Mouse (Mus musculus): ENCODE measurements around the gene Klhl30. TPM values are rescaled to one million over a fixed set of nuclear protein-coding genes. Genes with fewer than 3 reads are reported as not detected.

Gene Klhl30
- polyA plus RNA-seq, 1 experiment from 2014 or later = 10.0 TPM

- Histone ChIP-seq H3K27ac (replicated peaks; ENCODE audit: low read depth, low read length) (peak within 1 kb of the TSS; percentile 88), H3K4me2 (ENCODE audit: low read depth, low read length) (peak within 1 kb of the TSS; percentile 83), H3K36me3 (ENCODE audit: control insufficient read depth, insufficient read depth, low read length) (peaks cover 23% of the 10 kb centered on the region), H3K4me3 (ENCODE audit: low read depth, low read length) (peak within 1 kb of the TSS; percentile 94), H3K9ac (ENCODE audit: low read depth, low read length) (peak within 1 kb of the TSS; percentile 95), H3K9me3 (ENCODE audit: control insufficient read depth, low read length) (no peaks in the 10 kb centered on the region), H3K4me1 (ENCODE audit: control insufficient read depth, insufficient read depth, low read length) (peaks cover 15% of the 10 kb centered on the region), H3K27me3 (replicated peaks; ENCODE audit: control insufficient read depth, insufficient read depth, low read length) (no peaks in the 10 kb centered on the region)
- 0% methylated on average over 46 of the region's 91 CpGs for WGBS
- DNase-seq (ENCODE audit: low spot score) = peak; percentile 92
- peak; percentile 97 for ATAC-seq (ENCODE audit: low read depth)
These were observed 47.6 kb downstream of the Klhl30 start, which contains the start of gene Ilkap for GRCm38 (mm10) chr1:91398260-91399062. Gene Ilkap (minus strand): TSS chr1:91398815.

- ATAC-seq (ENCODE audit: low read depth) = no peak
- Histone ChIP-seq H3K27ac (replicated peaks; ENCODE audit: low read depth, low read length) (no peak overlapping the region), H3K4me1 (ENCODE audit: control insufficient read depth, insufficient read depth, low read length) (no peaks in the 10 kb centered on the region), H3K9me3 (ENCODE audit: control insufficient read depth, low read length) (no peaks in the 10 kb centered on the region), H3K4me2 (ENCODE audit: low read depth, low read length) (no peak overlapping the region), H3K27me3 (replicated peaks; ENCODE audit: control insufficient read depth, insufficient read depth, low read length) (no peaks in the 10 kb centered on the region), H3K9ac (ENCODE audit: low read depth, low read length) (no peak overlapping the region), H3K36me3 (ENCODE audit: control insufficient read depth, insufficient read depth, low read length) (no peaks in the 10 kb centered on the region), H3K4me3 (ENCODE audit: low read depth, low read length) (no peak overlapping the region)
- 11% methylated on average over 1 of the region's 1 CpGs for WGBS
- peak; percentile 52 for DNase-seq (ENCODE audit: low spot score)
These were observed 54.2 kb downstream of the Klhl30 start for GRCm38 (mm10) chr1:91404976-91405375.

GRCm38 (mm10) chr1:91405406-91406169, 54.8 kb downstream of the Klhl30 start:
- no peaks in the 10 kb centered on the region for H3K36me3 ChIP-seq (ENCODE audit: control insufficient read depth, insufficient read depth, low read length)
- DNase-seq (ENCODE audit: low spot score) (no peak), ATAC-seq (ENCODE audit: low read depth) (no peak)
- 71% methylated on average over 23 of the region's 23 CpGs for WGBS
- H3K9ac ChIP-seq (ENCODE audit: low read depth, low read length) = no peak overlapping the region
- no peaks in the 10 kb centered on the region for H3K4me1 ChIP-seq (ENCODE audit: control insufficient read depth, insufficient read depth, low read length)
- no peak overlapping the region for H3K27ac ChIP-seq (replicated peaks; ENCODE audit: low read depth, low read length)
- no peaks in the 10 kb centered on the region for H3K9me3 ChIP-seq (ENCODE audit: control insufficient read depth, low read length)
- H3K4me3 ChIP-seq (ENCODE audit: low read depth, low read length) = no peak overlapping the region
- no peaks in the 10 kb centered on the region for H3K27me3 ChIP-seq (replicated peaks; ENCODE audit: control insufficient read depth, insufficient read depth, low read length)
- no peak overlapping the region for H3K4me2 ChIP-seq (ENCODE audit: low read depth, low read length)

- peaks cover 9% of the 10 kb centered on the region for H3K4me1 ChIP-seq (ENCODE audit: control insufficient read depth, insufficient read depth, low read length)
- H3K27me3 ChIP-seq (replicated peaks; ENCODE audit: control insufficient read depth, insufficient read depth, low read length) = 0 out of 2 replicates have a peak, but pooled peaks cover 5% of the 10 kb centered on the region
- H3K4me2 ChIP-seq (ENCODE audit: low read depth, low read length) = no peak overlapping the region
- DNase-seq (ENCODE audit: low spot score) = no peak
- H3K36me3 ChIP-seq (ENCODE audit: control insufficient read depth, insufficient read depth, low read length) = no peaks in the 10 kb centered on the region
- no peak overlapping the region for H3K4me3 ChIP-seq (ENCODE audit: low read depth, low read length)
- ATAC-seq (ENCODE audit: low read depth) = no peak
- H3K9ac ChIP-seq (ENCODE audit: low read depth, low read length) = no peak overlapping the region
- H3K9me3 ChIP-seq (ENCODE audit: control insufficient read depth, low read length) = no peaks in the 10 kb centered on the region
- WGBS = 82% methylated on average over 3 of the region's 4 CpGs
- no peak overlapping the region for H3K27ac ChIP-seq (replicated peaks; ENCODE audit: low read depth, low read length)
These were observed 57.0 kb downstream of the Klhl30 start for GRCm38 (mm10) chr1:91407819-91408218.

GRCm38 (mm10) chr1:91411631-91412285, 60.9 kb downstream of the Klhl30 start:
- peak overlapping the region; percentile 95 for H3K4me2 ChIP-seq (ENCODE audit: low read depth, low read length)
- no peak overlapping the region for H3K27ac ChIP-seq (replicated peaks; ENCODE audit: low read depth, low read length)
- no peaks in the 10 kb centered on the region for H3K36me3 ChIP-seq (ENCODE audit: control insufficient read depth, insufficient read depth, low read length)
- H3K9ac ChIP-seq (ENCODE audit: low read depth, low read length) = peak overlapping the region; percentile 74
- H3K4me1 ChIP-seq (ENCODE audit: control insufficient read depth, insufficient read depth, low read length) = peaks cover 19% of the 10 kb centered on the region
- no peaks in the 10 kb centered on the region for H3K9me3 ChIP-seq (ENCODE audit: control insufficient read depth, low read length)
- ATAC-seq (ENCODE audit: low read depth) (no peak), DNase-seq (ENCODE audit: low spot score) (no peak)
- WGBS = 62% methylated on average over 8 of the region's 8 CpGs
- H3K4me3 ChIP-seq (ENCODE audit: low read depth, low read length) = peak overlapping the region; percentile 63
- H3K27me3 ChIP-seq (replicated peaks; ENCODE audit: control insufficient read depth, insufficient read depth, low read length) = 0 out of 2 replicates have a peak, but pooled peaks cover 5% of the 10 kb centered on the region

Other genes starting within 250 kb of the Klhl30 start
- gene Rbm44, start 205.9 kb upstream of the Klhl30 start, polyA plus RNA-seq (2014; fragmentation: Nextera tagmentation; extraction: Ambion mirVana) = 0.85 and 1.1 TPM in 2 replicates
- gene Ramp1, start 171.2 kb upstream of the Klhl30 start, polyA plus RNA-seq (2014; fragmentation: Nextera tagmentation; extraction: Ambion mirVana) = 13.5 and 21.7 TPM in 2 replicates
- gene Ube2f, start 100.7 kb upstream of the Klhl30 start, polyA plus RNA-seq (2014; fragmentation: Nextera tagmentation; extraction: Ambion mirVana) = 70.2 and 78.7 TPM in 2 replicates
- gene Scly, start 52.7 kb upstream of the Klhl30 start, polyA plus RNA-seq (2014; fragmentation: Nextera tagmentation; extraction: Ambion mirVana) = 9.6 and 10.0 TPM in 2 replicates
- gene Espnl, start 28.9 kb upstream of the Klhl30 start, polyA plus RNA-seq (2014; fragmentation: Nextera tagmentation; extraction: Ambion mirVana) = not detected in 2 replicates
- 1.5 and 2.5 TPM in 2 replicates for gene Erfe, start 15.4 kb downstream of the Klhl30 start, polyA plus RNA-seq (2014; fragmentation: Nextera tagmentation; extraction: Ambion mirVana)
- 138 and 146 TPM in 2 replicates for gene Ilkap, start 47.8 kb downstream of the Klhl30 start, polyA plus RNA-seq (2014; fragmentation: Nextera tagmentation; extraction: Ambion mirVana)
- gene Hes6, start 63.0 kb downstream of the Klhl30 start, polyA plus RNA-seq (2014; fragmentation: Nextera tagmentation; extraction: Ambion mirVana) = 106 and 114 TPM in 2 replicates
- gene Per2, start 108.3 kb downstream of the Klhl30 start, polyA plus RNA-seq (2014; fragmentation: Nextera tagmentation; extraction: Ambion mirVana) = 3.9 and 4.7 TPM in 2 replicates
- gene Traf3ip1, start 143.6 kb downstream of the Klhl30 start, polyA plus RNA-seq (2014; fragmentation: Nextera tagmentation; extraction: Ambion mirVana) = 5.5 and 6.8 TPM in 2 replicates
- gene Asb1, start 189.5 kb downstream of the Klhl30 start, polyA plus RNA-seq (2014; fragmentation: Nextera tagmentation; extraction: Ambion mirVana) = 8.0 TPM in 2 replicates